Mouse (Mus musculus): ENCODE measurements around the gene Brms1. TPM values are rescaled to one million over a fixed set of nuclear protein-coding genes. Genes with fewer than 3 reads are reported as not detected.
"Not testable (repeated sequence)": the region's sequence is repeated elsewhere in the genome, so short reads cannot be mapped to it uniquely, and the experiment has no call there.

Brms1 gene
- polyA plus RNA-seq, 3 experiments from 2014 or later: 98.2 to 118 (median 109) TPM

GRCm38 (mm10) chr19:5067040-5067799 lies 26.1 kb downstream of the Brms1 start:
- ATAC-seq: no peak

- no peak for ATAC-seq
Measured at GRCm38 (mm10) chr19:5067867-5068569, 26.9 kb downstream of the Brms1 start, which contains the start of gene Cd248. Gene Cd248, plus strand, starts transcription at chr19:5068078.

GRCm38 (mm10) chr19:5068570-5069234 lies 27.5 kb downstream of the Brms1 start:
- ATAC-seq: no peak

DNA sequence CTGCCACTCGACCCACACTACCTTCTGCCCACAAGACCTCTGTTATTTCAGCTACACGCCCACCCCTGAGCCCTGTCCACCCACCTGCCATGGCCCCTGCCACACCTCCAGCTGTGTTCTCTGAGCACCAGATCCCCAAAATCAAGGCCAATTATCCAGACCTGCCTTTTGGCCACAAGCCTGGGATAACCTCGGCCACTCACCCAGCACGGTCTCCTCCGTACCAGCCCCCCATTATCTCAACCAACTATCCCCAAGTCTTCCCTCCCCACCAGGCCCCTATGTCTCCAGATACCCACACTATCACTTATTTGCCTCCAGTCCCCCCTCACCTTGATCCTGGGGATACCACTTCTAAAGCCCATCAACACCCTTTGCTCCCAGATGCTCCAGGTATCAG lies 28.3 kb downstream of the Brms1 start:
- ATAC-seq: no peak

GRCm38 (mm10) chr19:5069978-5070377 lies 28.8 kb downstream of the Brms1 start:
- no peak for ATAC-seq

- ATAC-seq: no peak
Measured at GRCm38 (mm10) chr19:5071077-5071476, 29.9 kb downstream of the Brms1 start.

DNA sequence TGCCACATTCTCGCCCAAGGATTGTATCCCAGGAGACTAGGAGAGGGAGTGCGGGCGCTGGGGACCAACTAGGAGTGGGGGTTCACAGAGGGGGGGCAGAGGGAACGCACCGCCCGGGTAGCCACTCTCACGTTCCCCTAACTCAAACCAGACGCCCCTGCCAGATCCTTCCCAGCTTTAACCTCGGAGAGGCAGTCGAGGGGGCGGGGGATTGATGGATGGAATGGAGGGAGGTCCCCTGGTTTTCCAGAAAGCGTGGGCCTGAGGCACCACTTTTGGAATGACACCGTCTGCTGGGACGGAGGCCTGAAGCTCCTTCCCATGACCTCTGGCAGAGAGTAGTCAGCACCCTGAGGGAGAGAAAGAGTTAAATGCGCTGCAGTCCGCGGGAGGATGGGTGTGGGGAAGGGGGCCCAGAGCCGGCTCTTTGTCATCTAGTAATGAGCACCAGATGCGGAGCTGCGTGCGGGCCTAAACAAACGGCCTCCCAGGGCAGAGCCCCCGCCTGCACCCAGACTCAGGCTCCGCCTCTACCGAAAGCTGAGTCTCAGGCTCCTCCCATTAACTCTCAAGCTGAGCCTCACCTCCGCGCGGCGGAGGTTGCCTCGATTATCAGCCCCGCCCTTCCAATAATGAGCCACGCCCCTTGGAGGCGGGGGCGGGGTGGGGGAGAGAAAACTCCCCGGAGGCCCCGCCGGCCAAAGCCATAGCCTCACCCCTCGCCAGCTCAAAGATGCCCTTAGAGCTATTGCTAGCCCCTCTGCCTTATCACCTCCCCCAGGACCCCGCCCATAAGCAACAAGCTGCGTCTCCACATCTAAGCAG lies 30.6 kb downstream of the Brms1 start:
- peak; percentile 86 for ATAC-seq

GRCm38 (mm10) chr19:5072389-5073019 lies 31.4 kb downstream of the Brms1 start:
- no peak for ATAC-seq

DNA sequence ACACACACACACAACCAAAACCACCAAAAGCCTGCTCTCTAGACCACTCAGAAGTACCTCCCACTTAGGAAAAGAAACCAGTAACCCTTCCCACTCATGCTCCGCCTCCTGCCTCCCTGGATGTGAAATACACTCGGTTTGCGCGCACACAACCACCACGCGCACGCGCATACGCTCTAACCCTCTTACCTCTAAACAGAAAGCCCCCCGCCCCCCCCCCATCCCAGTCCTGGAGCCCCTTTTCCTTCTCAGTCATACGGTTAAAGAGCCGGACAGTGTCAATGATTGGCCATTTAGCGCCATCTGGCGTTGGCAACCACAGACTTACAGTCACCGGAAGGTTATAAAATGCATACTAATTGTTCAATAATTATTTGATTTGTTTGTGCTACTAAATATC lies 31.9 kb downstream of the Brms1 start:
- no peak for ATAC-seq

GRCm38 (mm10) chr19:5073518-5073917 lies 32.4 kb downstream of the Brms1 start:
- no peak for ATAC-seq

GRCm38 (mm10) chr19:5079279-5079678 lies 38.1 kb downstream of the Brms1 start:
- no peak for ATAC-seq

DNA sequence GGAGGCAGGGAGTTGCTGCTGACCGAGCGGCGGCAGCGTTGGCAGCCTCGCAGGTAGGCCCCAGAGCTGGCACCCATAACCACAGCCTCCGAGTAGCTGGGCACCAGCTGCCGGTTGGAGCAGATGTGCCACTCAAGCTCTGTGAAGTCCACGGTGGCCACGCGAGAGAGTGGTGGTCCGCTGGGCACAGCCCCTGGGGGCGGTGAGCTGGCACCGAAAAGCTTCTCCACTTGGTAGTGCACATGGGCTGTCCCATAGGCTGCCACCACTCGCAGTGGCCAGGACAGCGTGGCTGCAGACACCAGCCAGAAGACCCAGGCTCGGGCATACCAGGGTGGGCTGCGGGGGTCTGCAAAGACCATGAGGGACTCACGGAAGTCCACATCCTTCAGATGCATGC lies 40.9 kb downstream of the Brms1 start:
- no peak for ATAC-seq

DNA sequence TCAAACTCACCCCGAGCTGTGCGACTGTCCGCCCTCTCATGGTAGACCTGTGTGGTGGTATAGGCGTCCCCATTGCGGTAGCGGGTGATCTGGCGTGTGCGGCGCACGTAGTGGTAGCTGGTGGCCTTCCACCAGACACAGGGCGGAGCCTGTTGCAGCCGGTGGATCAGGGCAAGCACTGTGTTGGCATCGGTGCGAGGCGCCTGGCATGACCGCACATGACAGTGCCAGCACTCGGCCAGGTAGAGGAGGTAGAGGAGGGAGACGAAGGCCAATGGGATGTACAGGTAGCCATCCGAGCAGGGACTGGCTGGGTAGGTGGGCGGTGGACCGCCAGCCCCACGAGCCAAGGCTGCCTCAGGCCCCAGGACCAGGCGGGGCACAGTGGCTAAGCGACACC lies 41.4 kb downstream of the Brms1 start:
- no peak for ATAC-seq

- ATAC-seq: no peak
Measured at GRCm38 (mm10) chr19:5083961-5084833, 43.0 kb downstream of the Brms1 start.

GRCm38 (mm10) chr19:5084834-5085144 lies 43.6 kb downstream of the Brms1 start:
- ATAC-seq: no peak

GRCm38 (mm10) chr19:5085145-5085863 lies 44.1 kb downstream of the Brms1 start, which contains the start of gene Tmem151a:
Gene Tmem151a, minus strand, starts transcription at chr19:5085531.
- ATAC-seq: no peak

DNA sequence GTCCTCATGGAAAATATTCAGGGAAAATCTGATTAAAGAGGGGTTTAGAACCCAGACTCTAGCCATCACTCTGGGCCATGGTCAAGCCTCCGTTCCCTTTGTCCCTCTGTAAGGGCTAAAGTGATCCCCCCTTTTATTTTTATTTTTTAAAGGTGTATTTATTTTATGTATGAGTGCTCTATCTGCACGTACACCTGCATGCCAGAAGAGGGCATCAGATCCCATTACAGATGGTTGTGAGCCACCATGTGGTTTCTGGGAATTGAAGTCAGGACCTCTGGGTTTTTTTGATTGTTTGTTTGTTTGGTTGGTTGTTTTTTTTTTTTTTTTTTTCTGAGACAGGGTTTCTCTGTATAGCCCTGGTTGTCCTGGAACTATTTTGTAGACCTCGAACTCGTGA lies 45.4 kb downstream of the Brms1 start:
- ATAC-seq: not testable (repeated sequence)

DNA sequence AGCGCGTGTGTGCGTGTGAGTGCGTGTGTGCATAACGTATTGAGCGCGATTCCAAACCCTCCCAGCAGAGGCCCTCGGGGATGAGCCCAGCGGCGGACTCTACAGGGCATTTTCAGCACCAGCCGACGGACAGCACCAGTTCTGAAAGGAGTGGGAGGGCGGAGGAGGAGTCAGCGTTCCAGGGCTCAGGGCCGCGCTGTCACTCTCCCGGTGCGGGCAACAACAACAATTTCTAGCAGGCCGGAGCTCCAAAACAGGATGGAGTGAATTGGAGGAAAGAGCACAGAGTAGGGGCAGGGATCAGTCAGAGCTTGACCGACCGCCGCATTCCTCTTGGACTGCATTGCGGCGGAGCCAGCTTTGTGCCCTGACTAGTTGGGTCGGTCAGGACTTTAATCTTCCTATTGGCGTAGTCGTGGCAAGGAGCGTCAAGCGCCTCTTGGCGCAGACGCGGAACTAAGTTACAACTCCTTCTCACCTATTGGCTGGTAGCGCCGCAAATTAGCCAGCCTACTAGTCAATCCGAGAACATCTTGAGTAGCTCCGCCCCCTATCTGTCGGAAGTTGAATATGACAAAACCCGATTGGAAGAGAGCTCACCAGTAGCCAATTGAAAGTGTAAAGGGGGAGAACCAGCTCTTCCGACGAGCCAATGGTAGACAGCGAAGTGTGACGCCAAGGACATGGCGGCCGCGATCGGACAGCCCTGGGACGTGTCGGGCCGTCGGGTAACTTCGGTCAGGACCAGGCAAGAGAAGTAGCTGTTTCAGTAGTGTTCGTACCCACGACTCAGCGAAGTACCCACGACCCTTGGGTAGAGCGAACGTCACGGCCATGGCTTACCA lies 47.0 kb downstream of the Brms1 start, which contains the start of gene Yif1a:
Yif1a (plus strand) TSS at position 655 of the 845 bp plus-strand sequence.
- ATAC-seq: peak; percentile 95

- no peak for ATAC-seq
Measured at GRCm38 (mm10) chr19:5089324-5089723, 48.2 kb downstream of the Brms1 start.
